Mouse (Mus musculus) CH12.LX (cell line): ENCODE data around the gene Idh1. TPM values are rescaled to one million over a fixed set of nuclear protein-coding genes. Genes with fewer than 3 reads are reported as not detected.
A peak's percentile ranks its signal among the peaks of the same experiment; 100 is the strongest.
"Not testable (repeated sequence)": the region's sequence is repeated elsewhere in the genome, so short reads cannot be mapped to it uniquely, and the experiment has no call there.

Experiments used
- DNase-seq: peaks from one replicate; pipeline ENCODE4 v3.0.0-alpha.2; 2013; ENCODE audit errors: extremely low read depth
- H3K27ac ChIP-seq: 2 replicates; pipeline ENCODE4 v1.5.1; 2012; ENCODE audit warnings: low read depth, mild to moderate bottlenecking, control low read depth, moderate library complexity; ENCODE audit not compliant: insufficient read depth
- H3K27me3 ChIP-seq: replicated peaks from 2 replicates; pipeline ENCODE3; 2012; ENCODE audit warnings: inconsistent platforms
- H3K36me3 ChIP-seq, 2 experiments: replicated peaks in 1 of 2; 2 replicates each; pipeline versions ENCODE3 to v1.6.1; 2012; ENCODE audit warnings: inconsistent platforms in 1 of 2, low read length in 1 of 2, mild to moderate bottlenecking in 1 of 2, mixed read lengths in 1 of 2, moderate library complexity in 1 of 2; ENCODE audit not compliant: control insufficient read depth in 1 of 2, insufficient read depth in 1 of 2
- H3K4me1 ChIP-seq, 2 experiments: 2 replicates each; pipeline ENCODE4 v1.6.1; 2012; ENCODE audit warnings: inconsistent platforms in 1 of 2, moderate library complexity in 1 of 2; ENCODE audit not compliant: insufficient read depth in 2 of 2, control insufficient read depth in 1 of 2
- H3K4me2 ChIP-seq: 2 replicates; pipeline ENCODE4 v1.6.1; 2012; ENCODE audit warnings: low read depth, mild to moderate bottlenecking, control low read depth; ENCODE audit not compliant: poor library complexity, insufficient read depth, severe bottlenecking
- H3K4me3 ChIP-seq, 3 experiments: fragments of 150-350 bp in 1 of 3; sonication (generic) in 1 of 3; replicated peaks in 1 of 3; 2 replicates each; pipeline versions ENCODE3 to v1.5.1; 2011 to 2012; ENCODE audit warnings: low read depth in 2 of 3, low read length in 2 of 3, mild to moderate bottlenecking in 2 of 3, moderate library complexity in 2 of 3, control low read depth in 1 of 3, improper control_type of control experiment in 1 of 3, inconsistent platforms in 1 of 3, mixed read lengths in 1 of 3; ENCODE audit not compliant: poor library complexity in 1 of 3
- H3K79me2 ChIP-seq: replicated peaks from 2 replicates; pipeline ENCODE4 v1.6.1; 2012; ENCODE audit warnings: mild to moderate bottlenecking, moderate library complexity; ENCODE audit not compliant: control insufficient read depth, poor library complexity, insufficient read depth, severe bottlenecking; ENCODE audit errors: extremely low read depth
- H3K9ac ChIP-seq: 2 replicates; pipeline ENCODE4 v1.6.1; 2012; ENCODE audit warnings: low read depth, mild to moderate bottlenecking, control low read depth, moderate library complexity; ENCODE audit not compliant: insufficient read depth
- H3K9me3 ChIP-seq: replicated peaks from 2 replicates; pipeline ENCODE3; 2012; ENCODE audit warnings: low read length, inconsistent platforms, mixed read lengths
- BHLHE40 ChIP-seq: IDR thresholded peaks from 2 replicates; pipeline ENCODE4 v1.6.1; 2011; ENCODE audit warnings: mild to moderate bottlenecking, low read depth, low read length, improper control_type of control experiment
- CHD1 ChIP-seq: IDR thresholded peaks from 2 replicates; pipeline ENCODE4 v1.6.1; 2012; ENCODE audit warnings: low read depth, low read length, improper control_type of control experiment, inconsistent platforms
- CHD2 ChIP-seq: IDR thresholded peaks from 2 replicates; pipeline ENCODE4 v1.6.1; 2011; ENCODE audit warnings: low read length, improper control_type of control experiment
- ELF1 ChIP-seq: IDR thresholded peaks from 2 replicates; pipeline ENCODE4 v1.6.1; 2014; ENCODE audit warnings: low read depth, mild to moderate bottlenecking, inconsistent platforms, low read length, improper control_type of control experiment
- EP300 ChIP-seq: IDR thresholded peaks from 2 replicates; pipeline ENCODE4 v1.6.1; 2011; ENCODE audit warnings: low read length, improper control_type of control experiment
- ETS1 ChIP-seq: conservative IDR thresholded peaks from 2 replicates; pipeline ENCODE4 v1.6.1; 2012; ENCODE audit warnings: low read depth, mild to moderate bottlenecking, inconsistent platforms, low read length, improper control_type of control experiment, moderate library complexity
- IRF4 ChIP-seq: IDR thresholded peaks from 2 replicates; pipeline ENCODE4 v1.6.1; 2014; ENCODE audit warnings: low read depth, mild to moderate bottlenecking, inconsistent platforms, low read length, improper control_type of control experiment
- JUN ChIP-seq: IDR thresholded peaks from 2 replicates; pipeline ENCODE4 v1.6.1; 2011; ENCODE audit warnings: low read depth, mild to moderate bottlenecking, low read length, improper control_type of control experiment, moderate library complexity; ENCODE audit not compliant: insufficient read depth
- JUND ChIP-seq: conservative IDR thresholded peaks from 2 replicates; pipeline ENCODE4 v1.6.1; 2011; ENCODE audit warnings: low read depth, low read length, improper control_type of control experiment
- KAT2A ChIP-seq: IDR thresholded peaks from 2 replicates; pipeline ENCODE4 v1.6.1; 2012; ENCODE audit warnings: low read length, improper control_type of control experiment, inconsistent platforms; ENCODE audit not compliant: insufficient replicate concordance
- MAFK ChIP-seq: IDR thresholded peaks from 2 replicates; pipeline ENCODE4 v1.6.1; 2011; ENCODE audit warnings: low read length, improper control_type of control experiment; ENCODE audit not compliant: insufficient replicate concordance
- MAX ChIP-seq: IDR thresholded peaks from 2 replicates; pipeline ENCODE4 v1.6.1; 2011; ENCODE audit warnings: low read length, improper control_type of control experiment
- MEF2A ChIP-seq: IDR thresholded peaks from 2 replicates; pipeline ENCODE4 v1.6.1; 2014; ENCODE audit warnings: low read depth, mild to moderate bottlenecking, inconsistent platforms, low read length, improper control_type of control experiment, borderline replicate concordance
- NELFE ChIP-seq: IDR thresholded peaks from 2 replicates; pipeline ENCODE4 v1.6.1; 2011; ENCODE audit warnings: low read depth, low read length, improper control_type of control experiment
- POLR2AphosphoS2 ChIP-seq: IDR thresholded peaks from 2 replicates; pipeline ENCODE4 v1.6.1; 2011; ENCODE audit warnings: low read depth, low read length, improper control_type of control experiment
- TBP ChIP-seq: conservative IDR thresholded peaks from 2 replicates; pipeline ENCODE4 v1.6.1; 2011; ENCODE audit warnings: low read depth, low read length, improper control_type of control experiment
- TCF12 ChIP-seq: IDR thresholded peaks from 2 replicates; pipeline ENCODE4 v1.6.1; 2014; ENCODE audit warnings: low read depth, mild to moderate bottlenecking, inconsistent platforms, low read length, improper control_type of control experiment
- USF1 ChIP-seq: IDR thresholded peaks from 2 replicates; pipeline ENCODE4 v1.6.1; 2014; ENCODE audit warnings: low read depth, mild to moderate bottlenecking, inconsistent platforms, low read length, improper control_type of control experiment
- ZC3H11A ChIP-seq: IDR thresholded peaks from 2 replicates; pipeline ENCODE4 v1.6.1; 2012; ENCODE audit warnings: low read depth, mild to moderate bottlenecking, inconsistent platforms, low read length, improper control_type of control experiment
- ZKSCAN1 ChIP-seq: IDR thresholded peaks from 2 replicates; pipeline ENCODE4 v1.6.1; 2012; ENCODE audit warnings: low read depth, inconsistent platforms, low read length, improper control_type of control experiment, borderline replicate concordance
- ZMIZ1 ChIP-seq: IDR thresholded peaks from 2 replicates; pipeline ENCODE4 v1.6.1; 2012; ENCODE audit warnings: low read depth, mild to moderate bottlenecking, inconsistent platforms, low read length, improper control_type of control experiment
- ZNF384 ChIP-seq: IDR thresholded peaks from 2 replicates; pipeline ENCODE4 v1.6.1; 2012; ENCODE audit warnings: low read depth, low read length, improper control_type of control experiment, inconsistent platforms
- dilution Hi-C: fragments of 300-500 bp; cut with MboI; formaldehyde crosslinking; loops from 2 replicates; pipeline ENCODE4 v1.14.3; 2020; ENCODE audit warnings: low sequenced_read_pairs; ENCODE audit not compliant: extremely low pct_unique_long_range_greater_than_20kb, extremely low pct_ligation_motif_present
- in situ Hi-C: fragments of 300-500 bp; cut with MboI; formaldehyde crosslinking; loops from 3 replicates; pipeline ENCODE4 v1.14.3; 2019; ENCODE audit warnings: low sequenced_read_pairs, low pct_ligation_motif_present, low pct_unique_long_range_greater_than_20kb, mixed read lengths
- polyA plus RNA-seq: library from polyadenylated mRNA; unstranded; fragments of >175 nt; gene quantifications from 2 replicates; pipeline ENCODE4 v1.2.1, GENCODE M21; 2012; ENCODE audit warnings: low read depth; ENCODE audit not compliant: insufficient read length
- total RNA-seq, 2 experiments: library from RNA; depleted of rRNA; stranded (reverse); fragments of 300-350 nt in 1 of 2; fragments of >200 nt in 1 of 2; gene quantifications; 2 replicates each; pipeline ENCODE4 v1.2.3; 2012 to 2014

Idh1 gene
- total and polyA plus RNA-seq, 3 experiments: 9.3 to 23.4 (median 11.1) TPM

- DNase-seq: peak; percentile 36
- H3K4me3 ChIP-seq: peak overlapping the region in 2 of 3 experiments; percentile 36 to 45
- no peak overlapping the region for H3K27ac ChIP-seq
- no peaks in the 10 kb centered on the region for H3K27me3 ChIP-seq
- TF ChIP-seq KAT2A (no peak), MEF2A (no peak), ZMIZ1 (no peak), ELF1 (peak; percentile 61; the same call in 1 of the 2 replicates), BHLHE40 (no peak), ZC3H11A (no peak), MAX (no peak)
- peaks cover 7 to 20% of the 10 kb centered on the region in 2 experiments for H3K36me3 ChIP-seq
- in situ Hi-C loops (no loop called here), dilution Hi-C loops (no loop called here)
- peak overlapping the region; percentile 5; the same call in 1 of the 2 replicates for H3K9ac ChIP-seq
- peak overlapping the region; percentile 50; the same call in 1 of the 2 replicates for H3K4me2 ChIP-seq
- H3K79me2 ChIP-seq: 0 out of 2 replicates have a peak, but pooled peaks cover 5% of the 10 kb centered on the region
- peaks cover 3 to 55% of the 10 kb centered on the region in 2 experiments; a peak in 3 of 4 replicates for H3K4me1 ChIP-seq
- no peaks in the 10 kb centered on the region for H3K9me3 ChIP-seq
These were observed 44.3 kb upstream of the Idh1 start for GRCm38 (mm10) chr1:65230566-65230965.

GRCm38 (mm10) chr1:65229768-65230167 is 43.5 kb upstream of the Idh1 start:
- H3K27me3 ChIP-seq, in situ Hi-C loops, H3K9me3 ChIP-seq, H3K4me3 ChIP-seq, H3K27ac ChIP-seq, H3K79me2 ChIP-seq, H3K9ac ChIP-seq, dilution Hi-C loops, H3K4me2 ChIP-seq: not testable (repeated sequence)
- TF ChIP-seq IRF4: peak; percentile 58; the same call in 1 of the 2 replicates
- peak; percentile 85 for TF ChIP-seq ZNF384
- 0 out of 2 replicates have a peak, but pooled peaks have one; percentile 49 for TF ChIP-seq CHD1
- peak; percentile 62 for TF ChIP-seq EP300
- DNase-seq: peak; percentile 33
- H3K36me3 ChIP-seq: peaks cover 5 to 15% of the 10 kb centered on the region in 2 experiments
- peaks cover 3 to 47% of the 10 kb centered on the region in 2 experiments; a peak in 3 of 4 replicates for H3K4me1 ChIP-seq

- no peaks in the 10 kb centered on the region for H3K27me3 ChIP-seq
- H3K36me3 ChIP-seq: peaks cover 3 to 22% of the 10 kb centered on the region in 2 experiments
- in situ Hi-C loops: no loop called here
- H3K79me2 ChIP-seq: 0 out of 2 replicates have a peak, but pooled peaks cover 5% of the 10 kb centered on the region
- H3K27ac ChIP-seq: peak overlapping the region; percentile 64; the same call in 1 of the 2 replicates
- peaks cover 0 to 35% of the 10 kb centered on the region in 2 experiments; a peak in 3 of 4 replicates for H3K4me1 ChIP-seq
- no peaks in the 10 kb centered on the region for H3K9me3 ChIP-seq
- TF ChIP-seq ELF1 (peak; percentile 43), ETS1 (peak; percentile 33; the same call in 1 of the 2 replicates), USF1 (no peak), NELFE (no peak), IRF4 (peak; percentile 90), TBP (0 out of 2 replicates have a peak, but pooled peaks have one; percentile 47), JUND (peak; percentile 69; the same call in 1 of the 2 replicates), JUN (peak; percentile 42), EP300 (peak; percentile 89), MAFK (0 out of 2 replicates have a peak, but pooled peaks have one; percentile 38), CHD2 (no peak), MEF2A (peak; percentile 88), TCF12 (peak; percentile 17; the same call in 1 of the 2 replicates), BHLHE40 (peak; percentile 16; the same call in 1 of the 2 replicates), ZNF384 (peak; percentile 74), ZKSCAN1 (peak; percentile 45; the same call in 1 of the 2 replicates), POLR2AphosphoS2 (no peak)
- dilution Hi-C loops: no loop called here
- DNase-seq: peak; percentile 81
- no peak overlapping the region for H3K9ac ChIP-seq
- H3K4me2 ChIP-seq: peak overlapping the region; percentile 29; the same call in 1 of the 2 replicates
- H3K4me3 ChIP-seq: no peak overlapping the region
These were observed 41.4 kb upstream of the Idh1 start for GRCm38 (mm10) chr1:65227681-65228080.
